Mouse (Mus musculus): ENCODE measurements at regions not wholly inside any gene's neighbourhood (a gene's known extent, or its start where the extent isn't known, plus 50 kb on each side); places are given as distances from the start of the nearest gene placed in this dataset.

- 80% methylated on average over 4 of the region's 4 CpGs for WGBS
- no peak for ATAC-seq (ENCODE audit: low FRiP score, low read depth)
Measured at GRCm38 (mm10) chr4:12246595-12246994, 74.8 kb upstream of the Fam92a start.

GRCm38 (mm10) chr4:12240941-12241571 is 69.2 kb upstream of the Fam92a start:
- Histone ChIP-seq H3K27me3 (replicated peaks) (no peaks in the 10 kb centered on the region), H3K4me3 (no peak overlapping the region), H3K9me3 (no peaks in the 10 kb centered on the region), H3K4me1 (no peaks in the 10 kb centered on the region), H3K4me2 (replicated peaks) (peak overlapping the region; percentile 37; the same call in 1 of the 2 replicates), H3K9ac (no peak overlapping the region), H3K36me3 (no peaks in the 10 kb centered on the region), H3K27ac (no peak overlapping the region)
- 3% methylated on average over 12 of the region's 12 CpGs for WGBS
- peak; percentile 41; the same call in 1 of the 2 replicates for ATAC-seq (ENCODE audit: low FRiP score, low read depth)

More at GRCm38 (mm10) chr4:12246595-12246994, 74.8 kb upstream of the Fam92a start:
- Histone ChIP-seq H3K9me3 (no peaks in the 10 kb centered on the region), H3K27ac (no peak overlapping the region), H3K4me2 (replicated peaks) (no peak overlapping the region), H3K27me3 (replicated peaks) (no peaks in the 10 kb centered on the region), H3K9ac (no peak overlapping the region), H3K4me3 (no peak overlapping the region), H3K4me1 (no peaks in the 10 kb centered on the region), H3K36me3 (no peaks in the 10 kb centered on the region)

- H3K4me1 ChIP-seq = no peaks in the 10 kb centered on the region
- H3K4me3 ChIP-seq = no peak overlapping the region
- WGBS = 85% methylated on average over 1 of the region's 1 CpGs
Measured at GRCm38 (mm10) chr4:12230731-12231130, 58.9 kb upstream of the Fam92a start.

More at GRCm38 (mm10) chr4:12230731-12231130, 58.9 kb upstream of the Fam92a start:
- no peaks in the 10 kb centered on the region for H3K9me3 ChIP-seq
- no peak overlapping the region for H3K4me2 ChIP-seq (replicated peaks)
- H3K9ac ChIP-seq = no peak overlapping the region
- no peaks in the 10 kb centered on the region for H3K27me3 ChIP-seq (replicated peaks)
- no peak for ATAC-seq (ENCODE audit: low FRiP score, low read depth)
- no peak overlapping the region for H3K27ac ChIP-seq
- H3K36me3 ChIP-seq = no peaks in the 10 kb centered on the region

Measured in neural tube, embryonic 12.5 days (tissue).